Mouse (Mus musculus) heart, embryonic 10.5 days (tissue): ENCODE measurements around the gene Eef1e1. TPM values are rescaled to one million over a fixed set of nuclear protein-coding genes. Genes with fewer than 3 reads are reported as not detected.

ENCODE experiments used
- DNase-seq: peaks from one replicate; pipeline ENCODE4 v3.0.0-alpha.2; 2017; ENCODE audit warnings: low spot score
- H3K27ac ChIP-seq: fragments of 300-500 bp; sonication (generic); 2 replicates; pipeline ENCODE4 v1.5.1; 2016; ENCODE audit warnings: mild to moderate bottlenecking
- H3K27me3 ChIP-seq: fragments of 300-500 bp; sonication (generic); 2 replicates; pipeline ENCODE4 v1.6.1; 2016; ENCODE audit warnings: mild to moderate bottlenecking; ENCODE audit not compliant: poor library complexity, insufficient read depth, severe bottlenecking
- H3K36me3 ChIP-seq: fragments of 300-500 bp; sonication (generic); 2 replicates; pipeline ENCODE4 v1.6.1; 2016; ENCODE audit warnings: mild to moderate bottlenecking, moderate library complexity
- H3K4me1 ChIP-seq: fragments of 300-500 bp; sonication (generic); 2 replicates; pipeline ENCODE4 v1.6.1; 2016; ENCODE audit warnings: mild to moderate bottlenecking
- H3K4me3 ChIP-seq: fragments of 300-500 bp; sonication (generic); 2 replicates; pipeline ENCODE4 v1.5.1; 2016; ENCODE audit warnings: mild to moderate bottlenecking, moderate library complexity
- H3K9me3 ChIP-seq: fragments of 300-500 bp; sonication (generic); 2 replicates; pipeline ENCODE4 v1.6.1; 2016; ENCODE audit warnings: mild to moderate bottlenecking, moderate library complexity
- WGBS: fragments of 180-500 bp; shearing (Covaris S2); methylation state at CpG from one replicate; pipeline ENCODE4 v1.1.7; 2016; 5-methylcytosine and 5-hydroxymethylcytosine counted together
- polyA plus RNA-seq: library from polyadenylated mRNA; unstranded; fragments of >200 nt; fragmentation: Nextera tagmentation; extraction: Ambion mirVana; gene quantifications from 2 replicates; pipeline ENCODE4 v1.2.1, GENCODE M21; 2016

Gene Eef1e1
- polyA plus RNA-seq, 1 experiment from 2014 or later, result 64.5 TPM

DNA sequence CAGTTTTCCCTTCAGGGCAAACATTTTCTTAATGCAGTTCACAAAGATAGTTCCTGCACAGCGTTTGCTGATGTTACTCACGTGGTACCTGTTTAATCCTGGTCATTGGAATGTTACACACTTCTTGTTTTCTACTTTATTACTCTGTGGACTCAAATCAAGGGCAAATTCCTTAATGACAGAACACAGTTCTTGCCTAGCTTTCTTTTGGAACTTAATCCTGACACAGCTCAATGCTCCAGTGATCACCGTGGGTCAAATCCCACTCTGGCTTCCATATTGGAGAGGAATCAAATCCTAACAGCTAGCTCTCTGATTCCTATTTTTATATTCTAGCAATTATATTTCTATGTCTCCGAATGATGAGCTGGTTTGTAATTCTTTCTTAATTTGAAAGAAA lies 62.4 kb downstream of the Eef1e1 start:
- peaks cover 9% of the 10 kb centered on the region; the same call in 1 of the 2 replicates for H3K4me1 ChIP-seq
- H3K27ac ChIP-seq, result no peak overlapping the region
- no peaks in the 10 kb centered on the region for H3K9me3 ChIP-seq
- no peak for DNase-seq
- H3K4me3 ChIP-seq, result no peak overlapping the region
- no peaks in the 10 kb centered on the region for H3K27me3 ChIP-seq
- H3K36me3 ChIP-seq, result 0 out of 2 replicates have a peak, but pooled peaks cover 2% of the 10 kb centered on the region
- WGBS, result 80% methylated on average over 4 of the region's 4 CpGs

Other genes starting within 250 kb of the Eef1e1 start
- 242 and 256 TPM in 2 replicates for gene Txndc5, start 130.2 kb downstream of the Eef1e1 start, polyA plus RNA-seq
- gene Bloc1s5, start 23.9 kb downstream of the Eef1e1 start, polyA plus RNA-seq, result 17.5 and 21.6 TPM in 2 replicates